Mouse (Mus musculus) forebrain, embryonic 11.5 days (tissue): Measurements from ENCODE around the gene Wbp2. TPM values are rescaled to one million over a fixed set of nuclear protein-coding genes. Genes with fewer than 3 reads are reported as not detected.

Experiments
- polyA plus RNA-seq: library from polyadenylated mRNA; unstranded; fragments of >200 nt; fragmentation: Nextera tagmentation; extraction: Ambion mirVana; gene quantifications from 2 replicates; pipeline ENCODE4 v1.2.1, GENCODE M21; 2014

Gene Wbp2
- polyA plus RNA-seq, 1 experiment from 2014 or later, result 100.0 TPM

Other genes with a start within 250 kb of the Wbp2 start
- 0.16 TPM in 1 of 2 replicates, not detected in the other for gene Myo15b, start 228.6 kb downstream of the Wbp2 start, polyA plus RNA-seq
- gene Smim5, start 187.0 kb downstream of the Wbp2 start, polyA plus RNA-seq, result 2.0 and 2.6 TPM in 2 replicates
- gene Smim6, start 175.0 kb downstream of the Wbp2 start, polyA plus RNA-seq, result 0.72 and 0.95 TPM in 2 replicates
- gene Sap30bp, start 153.7 kb downstream of the Wbp2 start, polyA plus RNA-seq, result 55.2 and 56.3 TPM in 2 replicates
- 28.3 and 35.6 TPM in 2 replicates for gene Recql5, start 153.5 kb downstream of the Wbp2 start, polyA plus RNA-seq
- gene Itgb4, start 112.3 kb downstream of the Wbp2 start, polyA plus RNA-seq, result 0.57 and 0.72 TPM in 2 replicates
- 142 and 151 TPM in 2 replicates for gene Galk1, start 74.3 kb downstream of the Wbp2 start, polyA plus RNA-seq
- gene H3f3b, start 59.0 kb downstream of the Wbp2 start, polyA plus RNA-seq, result 1,836 and 1,931 TPM in 2 replicates
- gene Unk, start 56.7 kb downstream of the Wbp2 start, polyA plus RNA-seq, result 40.7 and 48.5 TPM in 2 replicates
- gene Unc13d, start 9.0 kb downstream of the Wbp2 start, polyA plus RNA-seq, result 1.6 and 2.2 TPM in 2 replicates
- 3.4 and 3.8 TPM in 2 replicates for gene Trim47, start 40.2 kb upstream of the Wbp2 start, polyA plus RNA-seq
- gene Trim65, start 44.1 kb upstream of the Wbp2 start, polyA plus RNA-seq, result 1.8 and 1.9 TPM in 2 replicates
- gene Mrpl38, start 51.9 kb upstream of the Wbp2 start, polyA plus RNA-seq, result 98.0 and 109 TPM in 2 replicates
- gene Fbf1, start 81.2 kb upstream of the Wbp2 start, polyA plus RNA-seq, result 52.8 and 60.3 TPM in 2 replicates
- gene Ten1, start 111.9 kb upstream of the Wbp2 start, polyA plus RNA-seq, result 48.5 and 55.4 TPM in 2 replicates
- gene Acox1, start 112.0 kb upstream of the Wbp2 start, polyA plus RNA-seq, result 28.0 and 30.2 TPM in 2 replicates
- gene Evpl, start 151.1 kb upstream of the Wbp2 start, polyA plus RNA-seq, result 0.61 and 0.80 TPM in 2 replicates
- 81.2 and 83.6 TPM in 2 replicates for gene Srp68, start 187.2 kb upstream of the Wbp2 start, polyA plus RNA-seq
- gene Galr2, start 193.9 kb upstream of the Wbp2 start, polyA plus RNA-seq, result 0.27 TPM in 1 of 2 replicates, not detected in the other
- 67.8 and 71.1 TPM in 2 replicates for gene Exoc7, start 220.2 kb upstream of the Wbp2 start, polyA plus RNA-seq
- 5.3 and 6.8 TPM in 2 replicates for gene Foxj1, start 248.4 kb upstream of the Wbp2 start, polyA plus RNA-seq